Mouse (Mus musculus): ENCODE measurements at regions not wholly inside any gene's neighbourhood (a gene's known extent, or its start where the extent isn't known, plus 50 kb on each side); places are given as distances from the start of the nearest gene placed in this dataset.
A peak's percentile ranks its signal among the peaks of the same experiment; 100 is the strongest.

DNA sequence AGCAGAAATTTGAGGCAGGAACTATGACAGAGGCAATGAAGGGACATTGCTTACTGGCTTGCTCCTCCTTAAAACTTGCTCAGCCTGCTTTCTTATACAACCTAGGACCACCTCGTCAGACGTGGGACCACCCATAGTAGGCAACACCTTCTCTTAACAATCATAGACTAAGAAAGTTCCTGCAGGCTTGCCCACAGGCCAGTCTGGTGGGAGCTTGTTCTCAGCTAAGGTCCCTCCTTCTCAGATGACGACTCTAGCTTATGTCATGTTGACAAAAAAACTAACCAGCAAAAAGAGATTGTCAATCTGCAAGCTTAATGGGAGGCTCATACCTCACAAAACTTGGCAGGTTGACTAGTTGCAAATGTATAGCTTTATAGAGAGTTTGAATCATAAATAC is 56.5 kb upstream of the Lsm6 start:
- no peak for DNase-seq (ENCODE audit: low spot score)

DNA sequence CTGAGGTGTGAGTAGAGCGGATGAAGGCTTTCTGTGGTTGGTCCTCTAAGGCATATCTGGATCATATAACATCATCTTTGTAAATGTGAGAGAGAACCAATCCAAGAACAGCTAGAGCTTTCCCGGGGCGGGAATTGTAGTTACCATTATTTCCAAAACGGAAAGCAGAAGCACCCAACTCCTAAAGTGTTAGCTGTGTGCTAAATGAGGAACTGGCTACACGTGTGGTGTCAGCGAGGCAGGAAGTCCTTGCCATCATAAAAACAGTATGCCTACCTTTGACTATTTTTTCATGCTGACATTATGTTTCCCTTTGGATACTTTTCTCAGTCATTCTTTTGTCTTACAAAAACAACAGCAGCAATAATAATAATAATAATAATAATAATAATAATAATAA is 68.8 kb upstream of the Lsm6 start:
- DNase-seq (ENCODE audit: low spot score) = no peak

DNA sequence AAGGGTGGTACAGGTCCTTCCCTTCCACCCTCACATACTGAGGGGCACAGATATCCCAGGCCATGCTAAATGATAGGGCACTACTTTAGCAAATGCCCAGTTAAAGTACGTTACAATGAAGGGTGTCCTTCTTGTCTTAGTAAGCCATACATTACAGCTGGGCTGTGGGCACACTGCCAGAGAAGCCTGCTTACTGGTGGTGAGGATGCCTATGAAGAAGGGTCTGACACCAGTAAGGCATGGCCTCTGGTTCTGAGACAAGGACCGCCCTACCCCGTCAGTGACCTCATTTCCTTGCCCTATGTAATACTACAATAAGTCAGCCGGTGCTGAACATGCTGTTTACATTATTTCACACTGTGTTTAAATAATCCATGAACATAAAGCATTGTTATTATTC is 69.6 kb upstream of the Lsm6 start:
- no peak for DNase-seq (ENCODE audit: low spot score)

DNA sequence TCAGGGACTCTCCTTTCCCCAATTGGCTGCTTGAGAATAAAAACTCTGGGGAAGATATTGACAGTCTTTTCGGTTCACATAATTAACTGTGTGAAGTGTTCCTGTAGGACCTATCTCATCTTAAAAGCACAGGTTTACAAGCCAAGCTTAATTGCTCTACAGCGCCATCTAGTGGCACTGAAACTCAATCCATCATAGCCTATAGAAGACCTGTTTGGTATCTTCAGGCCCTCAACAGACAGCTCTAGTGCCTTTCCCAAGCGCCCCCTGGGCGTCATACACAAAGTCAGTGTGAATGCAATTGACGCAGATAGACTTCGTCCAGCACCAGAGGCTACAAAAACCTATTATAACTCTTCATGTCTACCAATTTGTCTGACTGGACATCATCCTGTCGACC is 78.9 kb upstream of the Lsm6 start:
- DNase-seq (ENCODE audit: low spot score) = peak; percentile 64

DNA sequence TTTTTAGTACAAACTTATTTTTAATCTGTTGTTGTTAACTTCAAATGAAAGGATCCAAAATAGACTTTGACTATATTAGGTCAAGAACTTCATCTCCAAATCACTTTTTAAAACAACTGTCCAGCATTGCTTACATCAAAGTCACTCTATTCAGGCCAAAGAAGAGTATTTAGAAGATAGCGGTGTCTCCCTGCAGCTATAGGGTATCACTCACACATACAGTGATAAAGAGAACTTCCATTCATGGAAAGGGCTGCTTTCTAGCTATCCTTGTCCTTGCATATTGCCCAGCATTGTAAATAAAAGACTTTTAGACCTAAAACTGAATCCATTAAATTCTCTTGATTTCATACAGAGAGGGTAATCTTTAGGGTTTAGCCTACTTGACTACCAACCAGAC is 82.1 kb upstream of the Lsm6 start:
- no peak for DNase-seq (ENCODE audit: low spot score)

DNA sequence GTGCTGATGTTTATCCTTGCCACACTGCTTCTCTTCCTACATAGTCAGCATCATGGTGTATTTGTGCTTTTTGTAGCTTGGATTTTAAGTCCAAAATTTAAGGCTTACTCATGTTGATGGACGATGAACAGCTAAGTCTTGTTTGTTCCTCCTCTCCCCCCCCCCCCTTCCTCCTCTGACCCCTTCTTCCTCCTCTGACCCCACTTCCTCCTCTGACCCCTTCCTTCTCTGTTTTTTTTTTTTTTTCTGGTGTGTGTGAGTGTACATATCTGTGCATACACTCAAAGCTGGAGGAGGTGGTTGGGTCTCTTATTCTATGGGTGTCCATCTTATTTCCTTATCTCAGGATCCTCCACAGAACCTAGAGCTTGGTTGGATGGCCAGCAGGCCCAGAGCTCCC is 87.0 kb upstream of the Lsm6 start:
- DNase-seq (ENCODE audit: low spot score) = no peak

DNA sequence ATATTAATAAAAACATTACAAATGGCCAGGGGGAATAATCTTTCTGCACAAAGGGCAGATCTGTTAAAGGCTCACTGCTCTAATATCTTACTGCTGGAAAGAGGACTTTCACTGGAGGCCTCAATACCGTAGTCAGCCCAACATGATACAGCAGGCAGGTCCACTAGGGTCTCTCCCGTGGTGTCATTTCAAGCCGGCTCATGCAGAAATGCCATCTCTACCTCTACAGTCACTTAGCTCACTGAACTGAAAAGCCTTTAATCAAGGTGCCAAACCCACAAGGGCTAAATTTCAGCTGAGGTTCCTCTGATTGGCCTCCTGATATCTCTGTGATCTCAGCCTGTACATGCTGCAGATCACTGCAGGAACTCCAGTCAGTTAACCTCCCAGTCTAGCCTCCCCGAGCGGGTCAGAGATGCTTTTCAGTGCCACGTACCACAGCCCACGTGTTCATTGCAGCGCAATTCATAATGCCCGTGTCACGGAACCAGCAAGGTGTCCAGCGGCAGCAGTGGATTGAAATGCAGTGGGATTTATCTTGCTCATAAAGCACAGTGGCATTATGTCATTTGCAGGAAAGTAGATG is 90.4 kb upstream of the Lsm6 start:
- no peak for DNase-seq (ENCODE audit: low spot score)

DNA sequence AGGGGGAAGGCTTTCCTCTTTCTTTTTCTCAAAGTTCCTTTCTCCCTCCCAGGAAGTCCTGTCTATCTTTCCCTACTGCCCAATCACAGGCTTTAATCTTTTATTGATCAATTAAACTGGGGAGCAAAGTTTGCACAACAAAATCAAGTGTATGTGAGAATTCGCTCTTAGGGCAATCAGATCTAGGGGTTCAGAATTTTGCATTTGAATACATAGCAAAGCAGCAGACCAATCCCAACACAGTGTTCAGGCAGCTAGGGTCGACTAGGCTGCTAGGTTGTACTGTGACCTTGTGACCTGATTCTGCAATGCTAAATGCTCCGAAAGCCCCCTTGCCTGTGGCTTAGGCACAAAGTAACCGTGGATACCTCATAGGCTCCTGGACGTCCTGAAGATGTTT is 91.5 kb upstream of the Lsm6 start:
- no peak for DNase-seq (ENCODE audit: low spot score)

DNA sequence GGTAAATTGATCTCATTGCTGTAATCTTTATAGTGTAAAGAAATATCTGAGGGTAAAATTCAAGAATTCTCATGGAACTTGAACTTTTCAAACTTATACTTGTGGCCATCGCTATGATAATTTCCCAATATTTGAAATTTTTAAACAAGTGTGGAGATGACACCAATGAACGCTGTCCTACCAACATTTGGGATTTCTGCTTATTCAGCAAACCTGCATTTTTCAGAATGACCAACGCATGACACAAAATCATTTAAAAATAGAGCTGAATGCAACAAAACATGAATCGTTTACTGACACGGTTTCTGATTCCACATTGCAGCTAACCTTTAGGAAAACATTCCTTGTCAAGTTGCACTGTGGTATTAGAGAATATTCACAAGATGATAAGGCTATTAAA is 92.9 kb upstream of the Lsm6 start:
- DNase-seq (ENCODE audit: low spot score) = no peak

DNA sequence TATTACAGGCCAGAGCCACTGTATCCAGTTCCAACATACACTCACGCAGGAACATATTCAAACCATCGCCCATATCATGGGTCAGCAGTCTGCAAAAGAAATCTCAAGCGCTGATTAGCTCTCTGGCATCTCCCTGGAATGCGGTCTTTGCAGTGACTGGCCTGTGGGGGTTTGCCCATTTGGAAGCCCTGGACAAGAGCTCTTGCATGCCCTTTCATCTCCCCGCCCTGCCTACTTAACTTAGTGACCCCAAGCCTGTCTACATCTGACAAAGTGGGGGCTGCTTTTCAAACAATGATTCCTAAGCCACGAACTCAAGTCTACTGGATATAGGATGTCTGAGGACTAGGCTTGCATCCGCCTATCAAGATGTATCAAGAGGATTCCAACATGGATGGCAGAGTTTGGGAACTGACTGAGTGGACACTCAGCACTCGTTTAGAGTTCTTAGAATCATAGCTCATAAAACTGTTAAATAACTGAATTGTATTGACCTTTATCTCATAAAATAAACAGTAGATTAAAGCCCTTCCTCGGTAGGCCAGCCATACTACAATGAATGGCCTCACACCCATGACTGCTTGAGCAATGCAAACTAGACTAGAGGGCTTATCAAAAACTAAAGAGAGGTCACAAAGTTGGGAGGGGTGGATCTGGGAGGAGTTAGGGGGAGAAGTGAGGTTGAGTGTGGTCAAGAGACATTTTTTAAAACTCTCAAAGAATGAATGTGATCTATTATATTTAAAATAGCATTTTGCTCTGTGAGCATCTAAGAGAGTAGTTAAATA is 97.4 kb upstream of the Zfp827 start:
- no peak for DNase-seq (ENCODE audit: low spot score)

DNA sequence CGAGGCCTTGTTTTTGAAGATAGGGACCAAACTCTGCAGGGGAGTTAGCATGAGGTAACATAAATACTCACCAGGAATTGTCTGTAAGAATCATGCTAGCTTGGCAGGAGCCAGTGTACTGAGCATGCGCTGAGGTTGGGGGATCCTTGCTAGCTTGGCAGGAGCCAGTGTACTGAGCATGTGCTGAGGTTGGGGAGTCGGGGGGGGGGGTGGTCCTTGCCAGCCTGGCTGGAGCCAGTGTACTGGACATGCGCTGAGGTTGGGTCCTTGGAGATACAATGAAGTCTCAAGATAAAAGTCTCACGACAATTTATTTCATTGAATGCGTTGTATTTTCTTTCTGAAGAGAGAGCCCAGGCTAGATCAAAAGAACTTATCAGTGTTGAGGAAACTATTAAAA is 96.2 kb upstream of the Zfp827 start:
- no peak for DNase-seq (ENCODE audit: low spot score)

DNA sequence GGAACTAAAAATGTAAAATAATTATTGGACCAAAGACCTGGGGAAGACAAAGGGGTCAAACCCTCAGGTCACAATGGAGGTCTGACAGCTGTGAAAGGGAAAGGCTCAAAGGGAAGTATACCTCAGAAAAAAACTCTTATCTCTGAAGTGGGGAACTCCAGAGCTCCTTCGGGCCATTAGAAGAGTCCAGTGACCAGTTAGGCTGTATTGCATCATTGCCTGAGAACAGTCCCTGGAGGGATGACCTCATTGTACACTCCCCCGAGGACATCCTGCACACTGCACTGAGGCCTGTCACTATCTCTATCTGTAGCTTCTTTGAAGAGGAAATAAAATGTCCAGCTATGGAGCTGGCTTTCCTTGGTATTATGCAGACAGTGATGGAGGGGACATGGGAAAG is 88.2 kb upstream of the Zfp827 start:
- DNase-seq (ENCODE audit: low spot score) = peak; percentile 7

DNA sequence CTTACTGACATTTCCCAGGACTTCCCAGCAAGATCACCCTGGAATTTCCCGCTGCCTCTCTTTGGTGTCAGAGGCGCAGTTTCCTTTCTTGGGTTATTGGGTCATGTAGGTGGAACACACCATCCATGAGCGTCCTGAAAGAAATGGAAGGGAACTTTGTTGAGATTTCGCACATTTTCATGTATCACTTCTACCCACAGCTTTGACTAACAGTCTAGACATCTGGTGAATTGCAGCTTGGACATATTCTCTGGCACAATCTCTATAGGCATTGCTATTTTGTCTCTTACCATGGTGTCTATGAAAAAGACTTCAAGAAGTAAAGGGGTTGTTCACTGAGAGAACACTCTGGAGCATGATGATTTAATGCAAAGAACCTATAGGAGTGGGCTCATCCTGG is 86.7 kb upstream of the Zfp827 start:
- no peak for DNase-seq (ENCODE audit: low spot score)

DNA sequence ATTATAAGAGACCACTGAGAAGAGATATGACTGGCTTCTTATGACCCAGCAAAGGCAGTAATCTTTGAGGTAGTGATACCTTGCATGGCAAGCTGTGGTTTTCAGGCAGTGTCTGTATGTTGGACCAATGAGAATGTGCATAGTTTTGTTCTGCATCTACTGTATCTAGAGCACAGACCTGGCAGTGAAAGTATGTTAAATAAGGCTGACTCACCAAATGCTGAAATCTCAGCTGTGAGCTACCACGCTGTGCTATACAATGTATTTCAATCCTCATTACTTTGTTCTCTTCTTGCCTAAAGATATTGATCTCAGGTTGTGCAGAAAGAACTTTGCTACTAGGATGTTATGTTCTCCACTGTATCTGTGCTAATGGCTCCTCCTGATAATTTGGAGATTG is 83.9 kb upstream of the Zfp827 start:
- DNase-seq (ENCODE audit: low spot score) = no peak

DNA sequence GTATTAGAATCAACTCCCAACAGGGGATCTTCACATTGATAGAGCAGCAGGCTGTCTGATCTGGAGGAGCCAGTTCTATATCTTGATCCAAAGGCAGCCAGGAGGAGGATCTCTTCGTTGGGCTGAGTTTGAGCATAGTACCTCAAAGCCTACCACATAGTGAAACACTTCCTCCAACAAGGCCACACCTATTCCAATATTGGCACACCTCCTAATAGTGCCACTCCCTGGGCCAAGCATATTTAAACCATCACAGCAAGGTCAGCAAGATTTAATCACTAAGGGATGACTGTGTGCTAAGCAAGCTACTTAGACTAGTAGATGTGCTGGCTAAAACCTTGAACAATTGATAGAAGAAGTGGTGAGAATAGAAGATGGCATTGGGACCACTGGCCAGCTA is 82.6 kb upstream of the Zfp827 start:
- DNase-seq (ENCODE audit: low spot score) = no peak

DNA sequence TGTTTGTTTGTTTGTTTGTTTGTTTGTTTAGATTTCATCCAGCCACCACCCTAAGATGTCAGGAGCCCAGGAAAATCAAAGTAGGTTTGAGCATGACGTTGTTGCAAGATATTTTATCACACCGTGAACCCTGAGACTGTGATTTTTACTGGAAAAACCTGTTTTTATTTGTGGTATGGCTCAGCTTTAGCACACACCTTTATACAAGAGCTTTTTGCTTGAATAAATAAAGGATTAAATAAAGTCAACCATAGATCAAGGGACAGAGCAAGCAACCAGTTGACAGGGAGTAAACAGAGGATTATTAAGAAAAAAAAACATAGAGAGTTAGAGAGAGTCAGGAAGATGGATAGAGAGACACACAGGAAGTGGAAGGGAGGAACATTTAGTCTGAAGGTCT is 82.2 kb upstream of the Zfp827 start:
- DNase-seq (ENCODE audit: low spot score) = no peak

DNA sequence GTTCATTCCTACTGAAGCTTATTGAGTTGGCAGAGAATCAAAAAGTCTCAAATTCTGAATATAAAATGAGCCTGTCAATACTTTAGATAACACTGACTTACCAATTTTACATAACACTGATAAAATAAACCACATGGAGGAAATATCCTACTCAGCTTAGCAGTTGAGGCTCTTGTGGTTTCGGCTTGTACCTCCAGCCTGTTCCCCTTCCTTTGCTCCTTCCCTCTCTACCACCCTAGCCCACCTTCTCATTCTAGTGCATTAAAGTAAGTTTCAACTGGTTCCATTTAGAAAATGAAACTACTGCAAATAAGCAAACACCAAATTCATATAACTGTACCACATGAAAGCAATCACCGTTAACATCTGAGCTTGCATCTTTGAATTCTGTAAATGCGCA is 53.2 kb upstream of the Zfp827 start:
- no peak for DNase-seq (ENCODE audit: low spot score)
